Mouse (Mus musculus) neural tube, embryonic 11.5 days (tissue): ENCODE data around the gene Btaf1. TPM values are rescaled to one million over a fixed set of nuclear protein-coding genes. Genes with fewer than 3 reads are reported as not detected.

Experiments used
- ATAC-seq: fragments of 200-750 bp; cut with Nextera tagmentation; 2 replicates; pipeline ENCODE4 v1.8.0; 2017; ENCODE audit warnings: moderate number of reproducible peaks, mild to moderate bottlenecking, moderate TSS enrichment, moderate library complexity; ENCODE audit not compliant: insufficient read depth, low FRiP score, low TSS enrichment
- DNase-seq: peaks from one replicate; pipeline ENCODE4 v3.0.0-alpha.2; 2015; ENCODE audit warnings: low spot score
- H3K27ac ChIP-seq: fragments of 300-500 bp; sonication (generic); 2 replicates; pipeline ENCODE4 v1.5.1; 2014; ENCODE audit warnings: low read depth, mild to moderate bottlenecking, low read length
- H3K27me3 ChIP-seq: fragments of 300-500 bp; sonication (generic); 2 replicates; pipeline ENCODE4 v1.6.1; 2014; ENCODE audit warnings: mild to moderate bottlenecking, low read length, mixed read lengths; ENCODE audit not compliant: control insufficient read depth, insufficient read depth
- H3K36me3 ChIP-seq: fragments of 300-500 bp; sonication (generic); 2 replicates; pipeline ENCODE4 v1.6.1; 2014; ENCODE audit warnings: mild to moderate bottlenecking, low read length, moderate library complexity, mixed read lengths; ENCODE audit not compliant: control insufficient read depth, insufficient read depth
- H3K4me1 ChIP-seq: fragments of 300-500 bp; sonication (generic); 2 replicates; pipeline ENCODE4 v1.6.1; 2014; ENCODE audit warnings: low read length, mixed read lengths; ENCODE audit not compliant: control insufficient read depth, insufficient read depth
- H3K4me2 ChIP-seq: fragments of 300-500 bp; sonication (generic); 2 replicates; pipeline ENCODE4 v1.6.1; 2014; ENCODE audit warnings: low read depth, mild to moderate bottlenecking, moderate library complexity
- H3K4me3 ChIP-seq: fragments of 300-500 bp; sonication (generic); 2 replicates; pipeline ENCODE4 v1.5.1; 2014; ENCODE audit warnings: low read depth, low read length
- H3K9ac ChIP-seq: fragments of 300-500 bp; sonication (generic); 2 replicates; pipeline ENCODE4 v1.6.1; 2014; ENCODE audit warnings: mild to moderate bottlenecking, low read length
- H3K9me3 ChIP-seq: fragments of 300-500 bp; sonication (generic); 2 replicates; pipeline ENCODE4 v1.6.1; 2016; ENCODE audit warnings: low read length; ENCODE audit not compliant: control insufficient read depth
- WGBS: fragments of 180-500 bp; shearing (Covaris S2); extraction: QIAGEN DNeasy Blood & Tissue Kit; methylation state at CpG from one replicate; pipeline ENCODE4 v1.1.7; 2014; 5-methylcytosine and 5-hydroxymethylcytosine counted together
- polyA plus RNA-seq: library from polyadenylated mRNA; unstranded; fragments of >200 nt; fragmentation: Nextera tagmentation; extraction: Ambion mirVana; gene quantifications from 2 replicates; pipeline ENCODE4 v1.2.1, GENCODE M21; 2014

Gene Btaf1
- polyA plus RNA-seq, 1 experiment from 2014 or later, result 22.2 TPM

DNA sequence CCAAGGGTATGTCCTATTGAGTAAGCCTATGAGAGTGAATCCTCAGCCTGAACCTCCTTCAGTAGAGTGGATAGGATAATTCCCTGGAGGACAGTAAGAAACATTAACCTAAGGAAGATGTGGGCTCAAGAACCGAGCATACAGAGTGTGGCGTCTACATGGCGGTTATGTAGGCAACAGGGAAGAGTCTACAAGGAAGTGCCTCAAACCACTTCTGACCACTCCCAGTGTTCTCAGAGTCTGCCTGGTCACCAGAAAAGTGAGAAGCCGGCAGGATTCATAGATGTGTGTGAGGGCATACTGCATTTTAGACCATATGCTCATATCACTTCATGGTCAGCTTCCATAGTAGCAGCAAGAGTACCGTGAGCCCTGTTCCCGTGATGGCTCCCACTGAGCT, 122.6 kb downstream of the Btaf1 start:
- Histone ChIP-seq H3K27ac (no peak overlapping the region), H3K36me3 (no peaks in the 10 kb centered on the region), H3K4me3 (no peak overlapping the region), H3K4me2 (no peak overlapping the region), H3K9me3 (no peaks in the 10 kb centered on the region), H3K9ac (no peak overlapping the region), H3K27me3 (no peaks in the 10 kb centered on the region), H3K4me1 (no peaks in the 10 kb centered on the region)
- 92% methylated on average over 6 of the region's 6 CpGs for WGBS
- no peak for DNase-seq
- no peak for ATAC-seq

DNA sequence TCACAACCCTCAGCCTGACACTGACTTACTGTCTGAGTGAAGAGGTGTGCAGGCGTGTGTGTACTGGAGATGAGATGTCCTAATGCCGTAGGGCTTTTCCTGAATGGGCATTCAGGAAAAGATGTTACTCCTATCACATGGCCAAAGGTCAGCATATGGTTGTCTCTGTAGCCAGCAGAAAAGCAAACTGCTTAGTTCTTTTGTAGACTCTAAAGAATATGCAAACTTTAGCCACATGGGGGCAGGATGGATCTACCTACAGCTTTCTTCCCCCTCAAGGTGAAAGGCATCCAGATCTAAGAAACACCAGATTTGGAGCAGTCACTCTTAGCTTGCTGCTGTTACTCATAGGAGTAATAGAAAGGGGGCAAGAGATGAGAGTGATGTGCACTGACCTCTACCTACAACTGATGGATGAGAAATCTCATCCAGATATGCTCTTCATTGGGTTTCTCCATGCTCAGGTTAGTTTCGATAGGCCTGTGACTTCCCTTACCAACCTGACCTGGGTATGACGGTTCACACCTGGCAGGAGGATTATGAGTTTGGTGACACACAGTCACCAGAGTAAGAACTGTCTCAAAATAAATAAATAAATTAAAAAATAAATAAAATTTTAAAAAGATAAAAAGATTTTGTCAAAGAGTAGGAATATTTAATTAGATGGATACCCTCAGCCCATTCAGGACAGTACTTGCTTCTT, 124.9 kb downstream of the Btaf1 start:
- DNase-seq (peak; percentile 31), ATAC-seq (0 out of 2 replicates have a peak, but pooled peaks have one; percentile 23)
- H3K4me2 ChIP-seq, result no peak overlapping the region
- H3K27ac ChIP-seq, result no peak overlapping the region
- no peaks in the 10 kb centered on the region for H3K27me3 ChIP-seq
- no peaks in the 10 kb centered on the region for H3K9me3 ChIP-seq
- no peaks in the 10 kb centered on the region for H3K36me3 ChIP-seq
- no peak overlapping the region for H3K9ac ChIP-seq
- no peaks in the 10 kb centered on the region for H3K4me1 ChIP-seq
- no peak overlapping the region for H3K4me3 ChIP-seq
- 77% methylated on average over 4 of the region's 4 CpGs for WGBS

DNA sequence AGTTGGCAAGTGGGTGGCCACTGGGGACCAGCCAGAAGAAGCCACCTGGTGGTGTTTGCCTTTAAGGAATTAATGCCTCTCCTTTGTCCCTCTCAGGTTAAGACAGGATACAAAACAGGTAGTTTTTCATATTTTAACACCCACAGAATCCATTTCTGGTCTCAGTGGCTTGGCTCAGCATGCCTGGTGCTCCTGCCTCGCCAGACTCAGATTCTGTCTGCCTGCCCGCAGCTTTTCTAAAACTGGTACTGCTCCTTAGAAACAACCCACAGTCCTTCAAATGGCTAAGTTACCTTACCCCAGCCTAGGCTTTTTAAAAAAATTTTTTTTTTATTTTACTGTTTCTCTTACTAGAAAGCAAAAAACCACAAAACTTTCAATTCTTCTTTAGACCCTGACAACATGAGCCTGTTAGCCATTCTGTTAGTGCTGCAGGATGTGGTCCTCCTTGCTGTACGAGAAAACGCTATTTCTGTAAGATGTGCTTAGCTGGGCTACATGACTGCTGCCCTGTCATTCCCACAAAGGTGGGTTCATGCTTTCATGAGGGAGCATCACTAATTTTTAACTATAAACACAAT, 130.2 kb downstream of the Btaf1 start:
- no peaks in the 10 kb centered on the region for H3K36me3 ChIP-seq
- ATAC-seq, result no peak
- H3K9me3 ChIP-seq, result no peaks in the 10 kb centered on the region
- H3K4me3 ChIP-seq, result no peak overlapping the region
- H3K4me1 ChIP-seq, result no peaks in the 10 kb centered on the region
- 84% methylated on average over 4 of the region's 4 CpGs for WGBS
- DNase-seq, result no peak
- no peak overlapping the region for H3K9ac ChIP-seq
- H3K27ac ChIP-seq, result no peak overlapping the region
- H3K4me2 ChIP-seq, result no peak overlapping the region
- no peaks in the 10 kb centered on the region for H3K27me3 ChIP-seq

DNA sequence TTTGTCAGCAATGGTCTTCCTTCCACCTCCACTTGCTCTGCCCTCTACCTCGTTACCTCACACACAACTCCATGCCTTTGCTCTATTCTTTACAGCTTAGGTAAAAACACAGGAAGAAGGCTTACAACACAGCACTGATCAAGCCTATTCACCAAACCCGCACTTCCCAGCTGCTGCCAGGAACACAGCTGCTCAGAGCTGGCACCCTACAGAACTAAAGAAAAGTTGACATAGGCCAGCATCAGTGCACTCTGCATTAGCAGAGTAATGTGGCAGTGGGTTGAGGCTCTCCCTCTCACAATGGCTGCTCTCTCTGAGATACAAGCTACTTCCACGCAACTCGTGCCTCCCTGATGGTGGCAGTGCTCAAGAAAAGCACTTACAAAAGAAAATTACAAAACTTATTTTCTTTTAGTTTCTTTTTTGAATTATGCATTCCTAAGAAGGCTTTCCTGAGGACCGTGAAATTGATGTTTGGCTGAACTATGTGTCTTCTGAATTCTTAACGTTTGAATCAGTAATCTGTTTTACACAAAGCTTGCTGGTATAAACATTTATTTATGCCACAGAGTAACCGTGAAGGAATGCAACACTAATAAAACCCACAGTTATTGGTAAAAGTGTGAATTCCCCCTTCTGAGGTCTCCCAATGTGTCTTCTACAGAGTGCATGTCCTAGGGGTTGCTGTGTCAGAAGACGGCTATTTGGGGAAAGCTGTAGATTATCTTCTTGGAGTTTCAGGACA, 131.5 kb downstream of the Btaf1 start:
- Histone ChIP-seq H3K9me3 (no peaks in the 10 kb centered on the region), H3K9ac (no peak overlapping the region), H3K27ac (no peak overlapping the region), H3K27me3 (no peaks in the 10 kb centered on the region), H3K4me3 (no peak overlapping the region), H3K36me3 (no peaks in the 10 kb centered on the region), H3K4me1 (no peaks in the 10 kb centered on the region), H3K4me2 (no peak overlapping the region)
- ATAC-seq, result no peak
- WGBS, result 85% methylated on average over 8 of the region's 8 CpGs
- DNase-seq, result no peak

DNA sequence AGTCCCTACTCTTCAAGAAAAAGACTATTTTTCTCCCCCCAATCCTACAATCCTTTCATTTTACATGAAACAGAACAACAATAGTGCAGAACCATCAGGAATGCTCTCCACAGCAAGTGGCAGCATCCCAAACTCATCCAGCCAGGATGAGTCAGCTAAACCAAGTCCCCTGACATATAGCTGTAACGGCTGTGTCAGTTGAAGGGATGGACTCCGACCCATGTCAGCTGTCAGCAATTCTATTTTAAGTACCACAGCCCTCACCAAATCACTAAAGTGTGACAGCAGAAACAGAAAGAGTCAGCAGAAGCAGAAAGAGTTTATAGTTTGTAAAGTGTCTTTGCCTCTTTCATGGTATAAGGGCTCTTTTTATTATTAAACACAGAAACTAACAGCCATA, 133.7 kb downstream of the Btaf1 start:
- no peaks in the 10 kb centered on the region for H3K36me3 ChIP-seq
- no peak overlapping the region for H3K4me2 ChIP-seq
- WGBS, result 71% methylated on average over 2 of the region's 2 CpGs
- H3K4me3 ChIP-seq, result no peak overlapping the region
- H3K9ac ChIP-seq, result no peak overlapping the region
- no peaks in the 10 kb centered on the region for H3K27me3 ChIP-seq
- H3K27ac ChIP-seq, result no peak overlapping the region
- no peaks in the 10 kb centered on the region for H3K9me3 ChIP-seq
- DNase-seq (no peak), ATAC-seq (no peak)
- no peaks in the 10 kb centered on the region for H3K4me1 ChIP-seq

DNA sequence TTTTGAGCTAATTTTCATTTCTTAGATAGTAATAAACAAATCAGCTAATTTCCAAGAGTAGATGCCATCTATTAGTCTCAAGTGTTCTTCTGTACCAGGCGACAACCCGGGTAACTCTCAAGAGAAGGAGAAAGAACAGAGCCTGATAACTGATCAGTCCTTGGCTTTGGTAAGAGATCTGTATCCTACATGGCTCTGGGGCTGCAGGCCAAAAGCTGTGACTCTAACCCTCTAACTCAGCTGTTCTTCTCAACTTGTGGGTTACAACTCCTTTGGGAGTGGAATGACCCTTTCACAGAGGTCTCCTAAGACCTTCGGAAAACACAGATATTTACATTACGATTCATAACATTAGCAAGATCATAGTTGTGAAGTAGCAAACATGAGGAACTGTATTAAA, 134.2 kb downstream of the Btaf1 start:
- no peak overlapping the region for H3K9ac ChIP-seq
- H3K4me3 ChIP-seq, result no peak overlapping the region
- WGBS, result 91% methylated on average over 4 of the region's 4 CpGs
- H3K4me1 ChIP-seq, result no peaks in the 10 kb centered on the region
- H3K36me3 ChIP-seq, result no peaks in the 10 kb centered on the region
- no peak overlapping the region for H3K27ac ChIP-seq
- no peak for DNase-seq
- no peaks in the 10 kb centered on the region for H3K9me3 ChIP-seq
- no peak overlapping the region for H3K4me2 ChIP-seq
- no peaks in the 10 kb centered on the region for H3K27me3 ChIP-seq
- no peak for ATAC-seq

Other genes starting within 250 kb of the Btaf1 start
- gene Ppp1r3c, start 189.4 kb upstream of the Btaf1 start, polyA plus RNA-seq, result 2.5 and 3.7 TPM in 2 replicates
- 92.6 and 97.0 TPM in 2 replicates for gene Tnks2, start 91.8 kb upstream of the Btaf1 start, polyA plus RNA-seq
- gene Fgfbp3, start 6.5 kb upstream of the Btaf1 start, polyA plus RNA-seq, result 60.8 and 65.0 TPM in 2 replicates